Mouse (Mus musculus): ENCODE results near the gene Strip1.

Gene Strip1

GRCm38 (mm10) chr3:107629411-107629810 lies 2.1 kb downstream of the Strip1 start:
- no peak for DNase-seq (ENCODE audit: extremely low read depth, insufficient read length, low spot score)

GRCm38 (mm10) chr3:107628551-107628950 lies 2.9 kb downstream of the Strip1 start:
- DNase-seq (ENCODE audit: extremely low read depth, insufficient read length, low spot score) = no peak

GRCm38 (mm10) chr3:107627641-107628040 lies 3.9 kb downstream of the Strip1 start:
- DNase-seq (ENCODE audit: extremely low read depth, insufficient read length, low spot score) = no peak

- DNase-seq (ENCODE audit: extremely low read depth, insufficient read length, low spot score) = no peak
Observed at GRCm38 (mm10) chr3:107626751-107627150, 4.7 kb downstream of the Strip1 start.

- DNase-seq (ENCODE audit: extremely low read depth, insufficient read length, low spot score) = no peak
Observed at GRCm38 (mm10) chr3:107625536-107625935, 6.0 kb downstream of the Strip1 start.

GRCm38 (mm10) chr3:107624424-107624823 lies 7.1 kb downstream of the Strip1 start:
- no peak for DNase-seq (ENCODE audit: extremely low read depth, insufficient read length, low spot score)

GRCm38 (mm10) chr3:107622537-107622936 lies 9.0 kb downstream of the Strip1 start:
- no peak for DNase-seq (ENCODE audit: extremely low read depth, insufficient read length, low spot score)

GRCm38 (mm10) chr3:107621286-107622075 lies 10.0 kb downstream of the Strip1 start:
- no peak for DNase-seq (ENCODE audit: extremely low read depth, insufficient read length, low spot score)

GRCm38 (mm10) chr3:107619911-107620310 lies 11.6 kb downstream of the Strip1 start:
- no peak for DNase-seq (ENCODE audit: extremely low read depth, insufficient read length, low spot score)

- no peak for DNase-seq (ENCODE audit: extremely low read depth, insufficient read length, low spot score)
Observed at GRCm38 (mm10) chr3:107617800-107618199, 13.7 kb downstream of the Strip1 start.

- DNase-seq (ENCODE audit: extremely low read depth, insufficient read length, low spot score) = no peak
Observed at GRCm38 (mm10) chr3:107612902-107613525, 18.5 kb downstream of the Strip1 start.

GRCm38 (mm10) chr3:107611394-107611793 lies 20.1 kb downstream of the Strip1 start:
- DNase-seq (ENCODE audit: extremely low read depth, insufficient read length, low spot score) = no peak

- no peak for DNase-seq (ENCODE audit: extremely low read depth, insufficient read length, low spot score)
Observed at GRCm38 (mm10) chr3:107609376-107609775, 22.1 kb downstream of the Strip1 start.

- no peak for DNase-seq (ENCODE audit: extremely low read depth, insufficient read length, low spot score)
Observed at GRCm38 (mm10) chr3:107608808-107609207, 22.7 kb downstream of the Strip1 start.

GRCm38 (mm10) chr3:107607221-107607620 lies 24.3 kb downstream of the Strip1 start:
- DNase-seq (ENCODE audit: extremely low read depth, insufficient read length, low spot score) = no peak

- no peak for DNase-seq (ENCODE audit: extremely low read depth, insufficient read length, low spot score)
Observed at GRCm38 (mm10) chr3:107605304-107605703, 26.2 kb downstream of the Strip1 start.

GRCm38 (mm10) chr3:107600127-107600526 lies 31.4 kb downstream of the Strip1 start:
- DNase-seq (ENCODE audit: extremely low read depth, insufficient read length, low spot score) = no peak

GRCm38 (mm10) chr3:107597586-107598389 lies 33.7 kb downstream of the Strip1 start:
- DNase-seq (ENCODE audit: extremely low read depth, insufficient read length, low spot score) = no peak

- no peak for DNase-seq (ENCODE audit: extremely low read depth, insufficient read length, low spot score)
Observed at GRCm38 (mm10) chr3:107597134-107597533, 34.4 kb downstream of the Strip1 start.

GRCm38 (mm10) chr3:107596559-107596958 lies 34.9 kb downstream of the Strip1 start:
- no peak for DNase-seq (ENCODE audit: extremely low read depth, insufficient read length, low spot score)

- DNase-seq (ENCODE audit: extremely low read depth, insufficient read length, low spot score) = no peak
Observed at GRCm38 (mm10) chr3:107595938-107596461, 35.5 kb downstream of the Strip1 start.
